Mouse (Mus musculus) liver, embryonic 16.5 days (tissue): ENCODE results near the gene Dennd1b. TPM values are rescaled to one million over a fixed set of nuclear protein-coding genes. Genes with fewer than 3 reads are reported as not detected.

Experiments used
- ATAC-seq: fragments of 200-750 bp; cut with Nextera tagmentation; 2 replicates; pipeline ENCODE4 v1.8.0; 2017; ENCODE audit warnings: low read depth, mild to moderate bottlenecking, moderate number of reproducible peaks, moderate library complexity
- H3K27ac ChIP-seq: fragments of 300-500 bp; sonication (generic); 2 replicates; pipeline ENCODE4 v1.5.1; 2014; ENCODE audit warnings: mild to moderate bottlenecking, low read length
- H3K27me3 ChIP-seq: fragments of 300-500 bp; sonication (generic); 2 replicates; pipeline ENCODE4 v1.6.1; 2014; ENCODE audit warnings: low read depth, low read length, mixed read lengths; ENCODE audit not compliant: control insufficient read depth, insufficient read depth
- H3K36me3 ChIP-seq: fragments of 300-500 bp; sonication (generic); 2 replicates; pipeline ENCODE4 v1.6.1; 2014; ENCODE audit warnings: mild to moderate bottlenecking; ENCODE audit not compliant: control insufficient read depth, insufficient read depth
- H3K4me1 ChIP-seq: fragments of 300-500 bp; sonication (generic); 2 replicates; pipeline ENCODE4 v1.6.1; 2014; ENCODE audit warnings: low read depth, low read length, mixed read lengths; ENCODE audit not compliant: control insufficient read depth
- H3K4me2 ChIP-seq: fragments of 300-500 bp; sonication (generic); 2 replicates; pipeline ENCODE4 v1.6.1; 2014; ENCODE audit warnings: low read depth, low read length, mixed read lengths
- H3K4me3 ChIP-seq: fragments of 300-500 bp; sonication (generic); 2 replicates; pipeline ENCODE4 v1.5.1; 2014; ENCODE audit warnings: low read depth, mild to moderate bottlenecking, low read length
- H3K9ac ChIP-seq: fragments of 300-500 bp; sonication (generic); 2 replicates; pipeline ENCODE4 v1.6.1; 2014; ENCODE audit warnings: low read depth, low read length
- H3K9me3 ChIP-seq: fragments of 300-500 bp; sonication (generic); replicated peaks from 2 replicates; pipeline ENCODE4 v1.6.1; 2016; ENCODE audit warnings: low read length; ENCODE audit not compliant: control insufficient read depth
- WGBS: fragments of 180-500 bp; shearing (Covaris S2); extraction: QIAGEN DNeasy Blood & Tissue Kit; methylation state at CpG from one replicate; pipeline ENCODE4 v1.1.7; 2014; ENCODE audit not compliant: insufficient replicate concordance; 5-methylcytosine and 5-hydroxymethylcytosine counted together
- polyA plus RNA-seq: library from polyadenylated mRNA; unstranded; fragments of >200 nt; fragmentation: Nextera tagmentation; extraction: Ambion mirVana; gene quantifications from 2 replicates; pipeline ENCODE4 v1.2.1, GENCODE M21; 2015

Gene Dennd1b
- polyA plus RNA-seq, 1 experiment from 2014 or later: 1.8 TPM

DNA sequence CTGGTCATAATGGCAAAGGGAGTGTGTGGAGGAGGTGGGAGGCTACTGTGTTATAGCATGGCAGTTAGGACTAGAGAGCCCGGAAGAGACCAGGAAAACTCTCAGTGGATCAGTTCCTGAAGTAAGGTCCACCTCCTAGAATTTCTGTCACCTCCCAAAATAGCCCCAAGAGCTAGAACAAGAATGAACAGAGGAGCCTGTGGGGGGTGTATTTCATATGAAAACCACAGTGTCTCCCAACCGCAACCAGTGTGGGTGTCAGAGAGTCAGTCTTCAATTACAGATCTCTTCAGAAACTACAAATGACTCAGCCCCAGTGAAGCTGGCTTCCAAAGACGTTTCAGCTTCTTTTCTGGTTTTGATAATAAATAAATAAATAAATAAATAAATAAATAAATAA is 32.4 kb upstream of the Dennd1b start:
- no peak overlapping the region for H3K4me3 ChIP-seq
- 52% methylated on average over 3 of the region's 3 CpGs for WGBS

DNA sequence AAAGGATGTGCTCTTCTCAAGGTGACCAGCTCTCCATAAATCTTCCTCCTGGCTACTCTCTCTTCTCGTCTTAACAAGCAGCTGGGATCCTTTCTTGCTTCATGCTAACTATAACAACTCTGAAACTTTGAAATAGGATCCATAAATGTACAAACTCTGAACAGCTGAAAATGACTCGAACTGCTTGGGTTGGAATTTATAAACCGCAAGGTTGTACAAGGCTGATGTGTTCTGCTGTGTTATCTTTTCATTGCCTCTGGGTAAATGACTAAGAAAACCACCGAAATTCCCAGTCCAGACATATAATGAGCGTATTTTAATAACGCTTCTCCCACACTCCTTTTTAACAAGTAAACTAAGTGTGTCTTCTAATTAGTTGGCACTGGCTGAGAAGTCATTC is 27.1 kb upstream of the Dennd1b start:
- Histone ChIP-seq H3K27ac (no peak overlapping the region), H3K4me3 (no peak overlapping the region), H3K9ac (no peak overlapping the region), H3K36me3 (no peaks in the 10 kb centered on the region), H3K9me3 (no peaks in the 10 kb centered on the region), H3K4me2 (no peak overlapping the region), H3K27me3 (no peaks in the 10 kb centered on the region), H3K4me1 (no peaks in the 10 kb centered on the region)
- no peak for ATAC-seq
- 64% methylated on average over 6 of the region's 6 CpGs for WGBS

More for the DNA sequence above, 32.4 kb upstream of the Dennd1b start:
- Histone ChIP-seq H3K36me3 (no peaks in the 10 kb centered on the region), H3K27me3 (no peaks in the 10 kb centered on the region), H3K4me1 (no peaks in the 10 kb centered on the region), H3K9me3 (no peaks in the 10 kb centered on the region), H3K9ac (no peak overlapping the region), H3K4me2 (no peak overlapping the region), H3K27ac (no peak overlapping the region)
- no peak for ATAC-seq

DNA sequence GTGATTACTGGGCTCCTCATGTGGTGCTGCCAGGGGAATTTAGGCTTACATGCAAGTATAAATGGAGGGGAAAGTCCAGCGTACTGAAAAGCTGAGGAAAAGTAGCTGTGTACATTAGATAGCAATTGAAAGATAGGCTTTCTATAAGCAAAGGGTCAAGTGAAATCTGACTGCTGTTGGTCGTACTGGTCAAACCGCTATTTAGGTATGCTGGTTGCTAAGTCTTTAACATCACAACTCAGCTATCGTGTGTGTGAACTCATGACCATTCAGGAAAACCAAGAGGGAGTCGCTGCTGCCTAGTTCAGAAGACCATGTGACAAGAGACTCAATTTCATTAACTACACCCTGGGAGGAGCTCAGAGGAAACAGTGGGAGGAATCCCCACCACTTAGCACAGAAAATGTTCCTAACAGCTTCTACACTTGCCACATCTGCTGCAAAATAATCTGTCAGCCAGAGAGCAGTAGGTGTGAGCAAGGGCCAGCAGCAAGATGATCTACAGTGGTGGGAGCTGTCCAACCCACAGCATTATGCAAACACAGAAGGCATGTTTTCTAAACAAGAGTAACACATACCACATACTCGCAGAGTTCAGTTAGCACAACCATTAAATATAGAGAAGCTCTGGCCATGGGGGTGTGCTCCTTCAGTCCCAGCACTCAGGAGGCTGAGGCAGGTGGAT is 25.4 kb upstream of the Dennd1b start:
- 58% methylated on average over 6 of the region's 6 CpGs for WGBS

DNA sequence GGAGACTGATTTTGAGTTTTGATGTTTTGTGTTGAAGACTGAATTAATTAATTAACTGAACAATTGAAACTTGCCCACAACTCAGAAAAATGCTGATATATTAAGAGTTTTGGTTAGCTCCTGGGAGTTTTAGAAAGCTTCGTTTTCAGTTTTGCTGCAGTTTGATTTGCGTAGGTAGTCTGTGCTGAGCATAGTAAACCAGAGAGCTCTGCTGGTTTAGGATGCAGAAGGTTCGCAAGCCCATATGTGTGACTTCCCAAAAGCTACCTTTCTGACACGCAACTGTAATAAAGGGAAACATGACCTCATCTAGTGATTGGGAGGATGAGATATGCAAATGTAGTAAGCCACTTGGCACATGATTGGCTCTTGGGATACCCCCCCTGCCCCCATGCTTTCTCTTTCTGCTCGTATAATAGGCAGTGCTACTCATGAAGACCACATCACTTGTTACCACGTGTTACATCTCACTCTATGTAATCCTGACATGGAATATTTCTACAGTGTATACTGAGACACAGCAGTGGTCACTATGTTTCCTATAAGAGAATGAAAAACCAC is 23.6 kb upstream of the Dennd1b start:
- no peaks in the 10 kb centered on the region for H3K27me3 ChIP-seq
- no peak overlapping the region for H3K4me2 ChIP-seq
- H3K36me3 ChIP-seq: no peaks in the 10 kb centered on the region
- H3K9me3 ChIP-seq: no peaks in the 10 kb centered on the region
- ATAC-seq: no peak
- H3K4me3 ChIP-seq: no peak overlapping the region
- no peaks in the 10 kb centered on the region for H3K4me1 ChIP-seq
- H3K9ac ChIP-seq: no peak overlapping the region
- WGBS: 53% methylated on average over 6 of the region's 6 CpGs
- H3K27ac ChIP-seq: no peak overlapping the region

More for the DNA sequence above, 25.4 kb upstream of the Dennd1b start:
- Histone ChIP-seq H3K4me3 (no peak overlapping the region), H3K9me3 (no peaks in the 10 kb centered on the region), H3K9ac (no peak overlapping the region), H3K4me1 (no peaks in the 10 kb centered on the region), H3K27me3 (no peaks in the 10 kb centered on the region), H3K4me2 (no peak overlapping the region), H3K36me3 (no peaks in the 10 kb centered on the region), H3K27ac (no peak overlapping the region)
- ATAC-seq: no peak

DNA sequence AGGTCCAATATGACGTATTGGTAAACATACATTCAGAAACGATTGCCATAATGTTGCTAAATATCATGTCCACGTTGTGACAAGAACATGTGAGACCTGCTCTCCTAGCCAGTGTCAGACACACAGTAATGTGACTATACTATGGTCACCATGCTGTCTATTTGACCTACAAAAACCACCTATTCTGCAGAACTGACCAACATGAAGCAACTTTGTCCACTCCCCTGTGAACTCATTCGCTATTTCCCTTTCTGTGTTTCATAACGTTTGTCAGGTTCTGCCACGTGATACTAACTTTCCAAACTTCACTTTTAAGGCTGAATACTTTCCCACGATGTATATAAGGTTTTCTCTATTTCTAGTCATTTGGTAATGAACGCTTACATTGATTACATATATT is 22.8 kb upstream of the Dennd1b start:
- no peak overlapping the region for H3K4me3 ChIP-seq
- H3K27ac ChIP-seq: no peak overlapping the region
- 62% methylated on average over 8 of the region's 8 CpGs for WGBS
- no peaks in the 10 kb centered on the region for H3K27me3 ChIP-seq
- no peak overlapping the region for H3K9ac ChIP-seq
- ATAC-seq: no peak
- H3K4me1 ChIP-seq: no peaks in the 10 kb centered on the region
- no peaks in the 10 kb centered on the region for H3K36me3 ChIP-seq
- H3K4me2 ChIP-seq: no peak overlapping the region
- no peaks in the 10 kb centered on the region for H3K9me3 ChIP-seq

DNA sequence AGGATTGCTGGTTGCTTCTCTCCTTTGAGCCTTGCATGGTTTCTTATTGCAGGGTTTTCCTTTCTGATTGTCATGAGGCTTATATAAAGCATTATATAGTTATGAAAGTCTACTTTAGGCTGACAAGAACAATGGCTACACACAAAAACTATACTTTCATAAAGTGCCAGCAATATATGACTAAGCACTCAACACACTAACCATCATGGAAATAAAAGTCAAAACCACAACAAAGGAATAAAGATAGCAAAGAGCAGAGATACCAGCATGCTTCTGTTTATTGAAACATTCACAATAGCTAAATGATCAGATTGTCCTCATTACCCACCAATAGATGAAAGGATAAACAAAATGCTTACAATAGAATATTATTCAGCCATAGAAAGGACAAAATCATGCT is 11.1 kb upstream of the Dennd1b start:
- no peaks in the 10 kb centered on the region for H3K9me3 ChIP-seq
- H3K27ac ChIP-seq: no peak overlapping the region
- H3K4me3 ChIP-seq: no peak overlapping the region
- no peak for ATAC-seq
- H3K9ac ChIP-seq: no peak overlapping the region
- no peaks in the 10 kb centered on the region for H3K36me3 ChIP-seq
- H3K4me1 ChIP-seq: no peaks in the 10 kb centered on the region
- H3K27me3 ChIP-seq: no peaks in the 10 kb centered on the region
- H3K4me2 ChIP-seq: no peak overlapping the region

DNA sequence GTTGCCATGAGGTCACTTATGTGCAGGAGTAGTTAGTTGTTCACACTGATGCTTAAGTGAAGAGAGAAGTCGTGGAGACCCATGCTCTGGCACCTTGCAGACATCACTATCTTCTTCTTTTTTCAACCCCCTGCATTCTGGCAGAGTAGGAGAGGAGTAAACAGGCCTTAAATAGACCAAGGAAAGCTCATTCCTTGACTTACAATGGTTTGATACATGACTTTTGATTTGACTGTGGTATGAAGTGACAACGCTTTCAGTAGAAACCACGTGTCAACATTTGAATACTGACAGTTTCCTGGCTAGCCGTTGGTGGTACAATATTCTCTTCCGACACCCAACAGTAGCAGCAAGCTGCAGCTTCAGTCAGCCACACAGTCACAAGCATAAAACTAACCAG is 8.3 kb upstream of the Dennd1b start:
- Histone ChIP-seq H3K27me3 (no peaks in the 10 kb centered on the region), H3K4me3 (no peak overlapping the region), H3K27ac (no peak overlapping the region), H3K9ac (no peak overlapping the region), H3K4me2 (no peak overlapping the region), H3K9me3 (no peaks in the 10 kb centered on the region), H3K36me3 (no peaks in the 10 kb centered on the region), H3K4me1 (no peaks in the 10 kb centered on the region)
- 39% methylated on average over 5 of the region's 5 CpGs for WGBS
- ATAC-seq: no peak

DNA sequence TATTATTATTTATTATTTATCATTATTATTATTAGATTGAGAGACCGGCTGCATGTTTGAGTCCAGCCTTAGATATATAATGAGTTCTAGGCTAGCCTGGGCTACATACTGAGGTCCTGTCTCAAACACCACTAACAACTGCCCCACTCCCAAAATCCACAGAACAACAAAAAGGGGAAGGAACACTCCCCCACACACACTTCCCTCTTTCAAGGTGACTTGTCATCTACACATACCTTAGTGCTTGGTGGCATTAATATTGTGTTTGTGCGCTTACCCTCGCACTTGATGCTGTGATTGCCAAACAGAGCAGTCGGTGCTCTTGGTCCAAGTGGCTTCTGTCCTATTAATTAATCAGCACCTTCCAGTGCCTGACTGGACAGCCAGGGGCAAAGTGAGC is 7.8 kb upstream of the Dennd1b start:
- H3K4me2 ChIP-seq: no peak overlapping the region
- no peak for ATAC-seq
- H3K9me3 ChIP-seq: no peaks in the 10 kb centered on the region
- no peaks in the 10 kb centered on the region for H3K36me3 ChIP-seq
- no peak overlapping the region for H3K27ac ChIP-seq
- WGBS: 65% methylated on average over 4 of the region's 4 CpGs
- no peaks in the 10 kb centered on the region for H3K27me3 ChIP-seq
- no peak overlapping the region for H3K9ac ChIP-seq
- no peaks in the 10 kb centered on the region for H3K4me1 ChIP-seq
- no peak overlapping the region for H3K4me3 ChIP-seq

DNA sequence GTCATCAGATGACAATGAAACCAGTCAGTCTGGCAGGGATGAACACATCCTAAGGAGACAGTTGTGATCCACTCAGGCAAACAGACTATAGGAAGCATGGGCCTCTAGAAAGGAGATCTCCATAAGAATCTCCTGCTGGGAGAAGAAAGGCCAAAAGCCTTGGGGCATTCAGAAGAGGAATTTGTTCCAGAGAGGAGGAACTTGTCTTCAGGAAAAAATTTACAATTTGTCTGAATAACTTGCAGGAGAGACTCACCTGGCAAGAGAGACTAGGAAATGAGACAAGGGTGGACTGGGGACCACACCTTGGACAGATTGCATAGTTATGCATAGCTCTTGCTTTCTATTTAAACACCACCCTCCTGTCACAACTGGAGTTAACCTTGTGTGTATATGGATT is 6.7 kb upstream of the Dennd1b start:
- no peak overlapping the region for H3K4me2 ChIP-seq
- no peaks in the 10 kb centered on the region for H3K36me3 ChIP-seq
- ATAC-seq: no peak
- H3K27me3 ChIP-seq: no peaks in the 10 kb centered on the region
- no peaks in the 10 kb centered on the region for H3K9me3 ChIP-seq
- no peaks in the 10 kb centered on the region for H3K4me1 ChIP-seq
- H3K27ac ChIP-seq: no peak overlapping the region
- H3K4me3 ChIP-seq: no peak overlapping the region
- no peak overlapping the region for H3K9ac ChIP-seq
